Mouse (Mus musculus): ENCODE measurements around the gene Ptpn4.

The Ptpn4 gene

DNA sequence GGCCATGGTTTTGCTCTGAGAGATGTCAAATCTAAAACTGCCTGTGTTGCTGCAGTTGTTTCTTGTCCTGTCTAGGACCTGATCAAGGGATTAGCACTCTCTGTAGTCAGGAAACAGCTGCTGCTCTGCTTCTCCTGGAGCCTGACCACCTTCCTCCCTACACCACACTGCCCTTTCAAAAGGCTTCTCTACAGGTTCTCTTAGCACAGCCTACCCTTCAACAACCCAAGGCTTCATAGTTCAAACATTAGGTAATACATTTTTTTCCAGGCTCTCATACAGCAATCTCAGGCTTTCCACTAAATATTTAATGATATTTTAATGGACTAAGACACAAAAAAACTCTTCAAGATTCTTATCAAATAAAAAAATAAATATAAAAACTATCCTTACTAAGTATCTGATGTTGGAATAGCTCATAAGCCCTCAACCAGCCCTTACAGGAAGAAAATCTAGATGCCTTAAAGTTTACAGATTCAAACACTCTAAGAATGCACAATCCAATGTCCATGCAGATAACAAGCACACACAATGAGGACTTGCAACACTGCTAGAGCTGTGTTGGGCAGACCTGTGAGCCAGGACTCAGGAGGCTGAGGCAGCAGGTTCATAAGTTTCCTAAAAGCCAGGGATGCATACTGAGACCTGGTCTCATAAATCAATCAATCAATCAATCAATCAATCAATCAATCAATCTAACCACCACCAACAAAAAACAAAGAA is 196.2 kb downstream of the Ptpn4 start:
- no peak for ATAC-seq (ENCODE audit: low TSS enrichment)

DNA sequence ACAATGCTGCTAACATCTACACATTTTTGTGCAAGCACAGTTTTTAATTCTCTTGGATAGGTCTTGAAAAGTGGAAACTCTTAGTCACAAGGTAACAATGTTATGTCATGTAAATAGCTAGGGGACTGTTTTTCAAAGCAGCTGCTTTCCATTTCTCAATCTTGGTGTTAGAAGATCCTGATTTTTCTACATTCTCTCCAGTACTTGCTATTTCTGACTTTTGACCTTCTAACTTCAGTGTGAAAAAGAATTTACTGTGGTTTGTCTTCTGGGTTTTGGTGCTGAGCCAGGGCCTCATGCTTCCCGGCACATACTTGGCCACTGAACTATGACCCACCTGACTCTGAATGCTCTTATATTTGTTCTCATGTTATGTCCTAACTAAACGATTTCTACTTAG is 197.4 kb downstream of the Ptpn4 start:
- no peak for ATAC-seq (ENCODE audit: low TSS enrichment)

DNA sequence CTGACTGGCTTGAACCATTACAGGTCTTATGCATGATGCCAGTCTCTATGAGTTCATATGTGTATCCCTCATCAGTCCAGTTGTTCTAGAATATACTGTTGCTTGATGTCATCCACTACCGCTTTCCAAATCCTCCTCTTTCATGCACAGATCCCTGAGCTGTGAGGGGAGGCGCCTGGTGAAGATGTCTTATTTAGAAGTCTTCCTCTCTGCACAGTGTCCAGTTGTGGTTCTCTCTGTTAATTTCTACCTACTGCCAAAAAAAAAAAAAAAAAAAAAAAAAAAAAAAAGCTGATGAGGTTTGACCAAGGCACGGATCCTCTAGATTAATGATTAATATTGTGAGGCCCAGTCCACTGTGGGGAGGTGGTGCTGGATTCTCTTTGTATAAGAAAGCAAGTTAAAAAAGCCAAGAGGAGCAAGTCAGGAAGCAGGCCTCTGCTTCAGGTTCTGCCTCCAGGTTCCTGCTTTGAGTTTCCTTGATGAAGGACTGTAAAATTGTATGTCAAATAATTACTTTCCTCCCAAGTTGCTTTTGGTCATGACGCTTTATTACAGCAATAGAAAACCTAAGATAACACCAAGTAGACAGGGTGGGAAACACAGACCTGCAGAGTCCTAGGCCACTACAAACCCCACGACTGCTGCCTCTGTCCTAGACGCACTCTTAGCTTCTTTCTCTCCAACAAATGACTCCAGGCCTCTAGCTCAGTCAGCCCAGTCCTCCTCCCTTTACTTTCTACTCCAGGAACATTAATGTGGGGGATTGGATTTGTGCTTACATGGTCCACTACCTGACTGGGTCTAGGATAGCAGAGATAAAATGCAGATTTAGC is 200.0 kb downstream of the Ptpn4 start:
- ATAC-seq (ENCODE audit: low TSS enrichment) = no peak

DNA sequence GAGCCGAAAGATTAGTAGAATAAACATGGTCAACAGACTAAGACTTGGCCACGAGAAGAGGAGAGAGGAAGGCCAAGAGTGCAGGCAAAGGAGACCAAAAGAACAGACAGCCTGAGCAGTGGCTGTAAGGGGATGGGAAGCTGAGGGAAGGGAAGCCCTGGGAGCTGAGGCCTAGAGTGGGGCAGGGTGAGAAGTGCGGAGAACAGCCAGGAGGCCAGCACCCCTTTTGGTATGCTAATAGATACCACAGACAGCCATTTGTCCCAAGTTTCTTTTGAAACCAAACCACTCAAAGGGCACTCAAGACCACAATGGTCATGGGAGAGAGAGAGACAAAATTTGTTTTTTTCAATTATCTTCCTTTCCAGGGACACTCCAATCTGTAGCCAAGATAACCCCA is 202.7 kb downstream of the Ptpn4 start:
- ATAC-seq (ENCODE audit: low TSS enrichment) = no peak

DNA sequence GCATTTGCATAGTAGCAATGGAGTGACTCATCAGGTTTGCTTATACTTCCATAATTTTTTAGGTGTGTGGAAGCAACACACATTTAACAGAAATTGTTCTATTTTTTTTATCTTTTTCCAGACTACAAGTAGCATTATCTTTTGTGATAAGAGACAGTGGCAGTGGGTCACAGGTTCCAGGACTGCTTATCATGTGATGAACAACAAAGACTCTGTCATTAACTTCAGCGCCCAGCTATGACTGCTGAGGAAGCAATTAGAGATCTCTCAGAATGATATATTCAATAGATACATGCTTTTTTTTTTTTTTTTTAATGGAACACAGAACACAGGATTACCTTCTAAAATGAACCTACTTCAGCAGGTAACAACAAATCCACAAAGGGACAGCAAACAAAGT is 207.0 kb downstream of the Ptpn4 start:
- ATAC-seq (ENCODE audit: low TSS enrichment) = no peak; the same call in 1 of the 2 replicates

DNA sequence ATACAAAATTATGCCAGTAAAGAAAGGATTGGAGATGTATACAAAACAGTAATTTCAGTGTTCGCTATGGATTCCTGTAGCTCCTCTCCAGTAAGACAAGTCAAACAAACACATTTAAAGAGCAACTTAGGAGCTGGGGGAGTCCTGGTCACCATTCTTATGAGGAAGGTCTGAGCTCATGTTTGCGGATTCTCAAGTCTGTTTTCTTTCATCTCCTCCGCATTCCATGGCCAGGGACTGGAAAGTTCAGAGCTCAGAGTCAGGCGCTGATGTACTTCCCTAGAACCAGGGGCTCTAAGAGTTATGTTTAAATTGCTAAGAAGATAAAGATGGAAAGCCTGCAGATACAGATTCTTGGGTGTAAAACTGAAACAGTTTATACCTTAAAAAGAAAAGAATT is 210.6 kb downstream of the Ptpn4 start:
- no peak for ATAC-seq (ENCODE audit: low TSS enrichment)

DNA sequence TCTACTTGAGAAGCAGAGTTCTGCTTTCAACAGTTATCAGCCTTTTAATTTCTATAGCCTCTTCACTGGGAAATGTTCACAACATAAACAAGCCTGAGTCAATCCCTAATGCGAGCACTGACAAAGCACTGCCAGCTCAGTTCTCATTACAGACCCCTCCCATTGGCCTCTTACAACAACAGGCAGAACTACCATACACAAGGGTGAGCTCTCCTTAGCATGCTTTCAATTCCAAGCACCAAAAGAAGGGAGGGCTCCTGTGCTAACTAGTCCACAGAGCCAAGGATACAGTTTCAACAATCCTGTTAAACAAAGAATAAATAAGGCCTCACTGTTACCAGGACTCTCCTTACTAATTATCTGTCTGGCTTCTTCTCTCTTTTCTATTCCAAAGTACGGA is 213.0 kb downstream of the Ptpn4 start:
- no peak for ATAC-seq (ENCODE audit: low TSS enrichment)

DNA sequence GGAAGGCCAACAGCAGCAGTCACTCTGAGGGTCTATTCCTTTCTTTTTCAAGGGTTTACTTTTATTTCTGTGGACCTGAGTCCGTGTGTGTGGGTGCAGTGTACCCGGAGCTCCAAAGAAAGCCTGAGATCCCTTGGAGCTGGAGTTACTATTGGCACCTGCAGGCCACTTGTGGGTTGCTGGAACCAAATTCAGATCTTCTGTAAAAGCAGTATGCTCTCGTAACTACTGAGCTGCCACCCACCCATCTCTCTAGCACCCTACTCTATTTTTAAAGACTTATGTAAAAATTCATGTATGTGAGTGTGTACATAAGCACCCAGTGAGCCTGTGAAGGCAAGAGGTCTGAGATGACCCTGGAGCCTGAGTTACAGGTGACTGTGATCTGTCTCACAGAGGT is 232.0 kb downstream of the Ptpn4 start:
- peak; percentile 99 for ATAC-seq (ENCODE audit: low TSS enrichment)

Data from frontal cortex, adult (tissue).